Mouse (Mus musculus) mesoderm, embryonic 11.5 days (tissue): ENCODE data around the gene Prex1.

Source experiments
- DNase-seq: peaks from one replicate; pipeline ENCODE4 v3.0.0-alpha.2; 2012; ENCODE audit warnings: low read depth, low spot score

Prex1 gene

GRCm38 (mm10) chr2:166520536-166520935 is 193.1 kb downstream of the Prex1 start:
- no peak for DNase-seq

DNA sequence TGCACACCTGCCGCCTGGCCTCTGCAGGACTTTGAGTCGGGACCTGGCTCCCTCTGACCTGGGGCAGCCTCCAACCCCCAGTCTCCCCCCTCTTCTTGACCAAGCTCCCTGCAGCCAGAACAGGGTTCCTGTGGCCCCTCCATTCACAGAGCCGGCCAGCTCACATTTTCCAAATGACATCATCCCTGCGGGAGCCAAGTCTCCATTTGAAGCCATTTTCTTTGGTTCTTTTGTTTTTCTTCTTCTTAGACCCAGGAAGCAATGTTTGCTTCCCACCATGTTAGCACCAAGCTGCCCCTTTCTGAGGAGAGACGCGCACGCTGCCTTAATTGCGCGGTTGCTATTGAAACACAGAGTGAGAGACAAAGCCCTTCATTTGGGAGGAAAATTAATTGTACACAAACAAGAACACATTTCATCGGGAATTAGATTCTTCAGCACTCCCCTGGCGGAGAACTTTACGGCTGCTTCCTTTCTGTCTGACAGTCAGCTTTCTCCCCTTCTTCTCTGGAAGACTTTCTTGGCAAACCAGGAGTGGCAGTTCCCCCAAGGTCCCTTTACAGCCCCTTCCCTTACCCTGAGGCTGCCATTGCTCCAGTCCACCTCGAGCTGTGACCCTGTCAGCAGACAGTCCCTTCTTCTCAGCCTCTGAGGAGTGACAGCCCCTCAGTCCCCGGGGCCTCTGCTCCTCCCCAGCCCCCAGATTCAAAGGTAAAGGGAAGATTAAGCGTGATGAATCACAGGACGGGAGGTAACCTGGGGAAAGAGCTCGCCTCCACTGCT is 196.0 kb downstream of the Prex1 start:
- peak; percentile 67 for DNase-seq

DNA sequence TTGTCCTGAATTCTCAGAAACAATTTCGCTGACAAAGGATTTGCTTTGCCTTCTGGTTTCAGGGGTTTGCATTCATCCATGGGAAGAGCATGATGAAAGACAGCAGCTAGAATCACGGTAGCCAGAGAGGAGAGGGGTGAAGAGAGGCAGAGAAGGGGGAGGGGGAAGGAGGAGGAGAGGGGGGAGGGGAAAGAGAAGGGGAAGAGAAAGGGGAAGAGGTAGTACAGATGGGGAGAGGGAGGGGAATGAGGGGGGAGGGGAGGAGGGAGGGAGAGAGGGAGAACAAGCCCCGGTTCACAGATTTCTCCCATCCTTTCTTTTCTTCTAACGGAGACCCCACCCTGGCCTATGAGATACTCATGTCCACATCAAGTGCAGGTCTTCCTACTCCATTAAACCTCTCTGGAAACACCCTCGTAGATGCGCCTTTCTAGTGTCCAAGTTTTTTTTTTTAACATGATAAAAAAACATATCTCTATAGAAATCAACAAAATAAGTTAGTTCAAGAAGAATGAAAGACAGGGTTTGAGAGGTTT is 196.7 kb downstream of the Prex1 start:
- DNase-seq = no peak
